Mouse (Mus musculus): Measurements from ENCODE around the gene Chrm1.
A peak's percentile ranks its signal among the peaks of the same experiment; 100 is the strongest.

Chrm1 gene

DNA sequence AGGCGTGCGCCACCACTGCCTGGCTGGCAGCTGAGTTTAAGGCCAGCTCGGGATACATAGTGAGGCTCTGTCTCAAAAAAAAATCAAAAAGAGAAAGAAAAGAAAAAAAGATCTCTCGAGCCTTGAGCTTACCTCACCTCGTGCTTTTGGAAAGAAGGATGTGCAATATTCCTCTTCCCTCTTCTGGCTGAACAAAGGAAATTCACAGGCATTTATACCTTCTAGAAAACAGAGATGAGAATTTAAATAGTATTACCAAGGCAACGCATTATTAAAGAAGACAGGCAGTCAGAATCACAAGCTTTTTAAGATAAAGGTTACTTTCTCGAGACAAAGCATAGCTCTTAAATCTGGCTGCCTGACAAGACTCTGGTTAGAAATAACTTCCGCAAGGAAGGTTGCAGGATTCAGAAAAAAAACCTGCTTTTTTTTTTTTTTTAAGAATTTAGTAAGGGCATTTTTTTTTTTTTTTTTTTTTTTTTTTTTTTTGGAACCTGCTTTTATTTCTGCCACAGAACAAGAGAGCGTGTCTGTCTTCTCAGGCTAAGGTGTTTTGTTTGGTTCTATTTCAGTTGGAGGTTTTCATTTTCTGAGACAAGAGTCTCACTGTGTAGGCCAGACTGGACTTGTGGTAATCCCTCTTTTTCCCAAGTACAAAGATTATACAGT lies 28.4 kb downstream of the Chrm1 start:
- DNase-seq, result no peak

- no peak for DNase-seq
Measured at GRCm38 (mm10) chr19:8692740-8693139, 29.2 kb downstream of the Chrm1 start.

DNA sequence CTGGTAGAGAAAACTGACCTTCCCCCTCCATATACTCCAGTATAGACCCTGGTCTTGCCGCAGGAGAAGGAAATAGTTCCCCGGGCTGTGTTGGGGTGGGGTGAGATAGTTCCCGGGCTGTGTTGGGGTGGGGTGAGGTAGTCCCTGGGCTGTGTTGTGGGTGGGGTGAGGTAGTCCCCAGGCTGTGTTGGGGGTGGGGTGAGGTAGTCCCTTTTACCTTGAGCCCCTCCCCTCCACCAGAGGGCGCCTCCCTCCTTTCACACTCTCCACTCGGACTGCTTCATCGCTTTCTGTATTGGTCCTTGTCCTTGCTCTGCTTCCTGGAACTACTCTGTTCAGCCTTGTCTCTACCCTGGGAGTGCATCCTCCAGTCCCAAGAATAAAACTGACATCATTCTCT lies 31.7 kb downstream of the Chrm1 start:
- no peak for DNase-seq

DNA sequence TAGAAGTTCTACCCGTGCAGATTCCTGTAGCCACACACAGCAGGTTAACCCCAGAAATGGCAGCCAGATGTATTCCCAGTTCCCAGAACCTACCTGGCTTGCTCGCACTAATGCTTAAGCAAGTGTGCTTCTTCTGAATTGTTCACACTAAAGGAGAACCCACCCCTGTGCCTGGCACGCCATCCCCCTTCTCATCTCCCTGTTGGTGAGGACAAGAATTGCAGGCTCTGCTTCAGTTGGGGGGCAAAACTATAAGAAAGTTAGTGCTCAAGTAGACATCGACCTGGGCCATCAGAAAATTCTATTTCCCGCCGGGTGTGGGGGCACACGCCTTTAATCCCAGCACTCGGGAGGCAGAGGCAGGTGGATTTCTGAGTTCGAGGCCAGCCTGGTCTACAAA lies 36.1 kb downstream of the Chrm1 start:
- DNase-seq, result no peak

GRCm38 (mm10) chr19:8702458-8702857 lies 38.9 kb downstream of the Chrm1 start:
- no peak for DNase-seq

DNA sequence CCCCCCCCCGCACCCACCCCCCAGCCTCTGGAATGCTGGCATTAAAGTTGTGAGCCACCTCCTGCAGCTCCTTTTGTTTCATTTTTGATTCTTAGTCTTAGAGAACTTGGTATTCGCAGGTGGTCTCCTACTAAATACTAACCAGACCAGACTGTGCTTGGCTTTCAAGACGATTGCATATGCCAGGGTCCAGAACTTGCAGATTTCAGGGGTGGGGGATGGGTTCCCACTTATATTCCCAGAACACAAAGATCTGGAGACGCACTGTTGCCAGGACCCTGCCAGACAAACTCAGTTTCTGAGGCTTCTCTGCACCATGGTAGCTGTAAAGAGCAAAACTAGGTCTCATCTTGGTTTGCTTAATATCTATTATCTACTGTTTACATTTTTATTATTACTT lies 40.0 kb downstream of the Chrm1 start:
- no peak for DNase-seq

DNA sequence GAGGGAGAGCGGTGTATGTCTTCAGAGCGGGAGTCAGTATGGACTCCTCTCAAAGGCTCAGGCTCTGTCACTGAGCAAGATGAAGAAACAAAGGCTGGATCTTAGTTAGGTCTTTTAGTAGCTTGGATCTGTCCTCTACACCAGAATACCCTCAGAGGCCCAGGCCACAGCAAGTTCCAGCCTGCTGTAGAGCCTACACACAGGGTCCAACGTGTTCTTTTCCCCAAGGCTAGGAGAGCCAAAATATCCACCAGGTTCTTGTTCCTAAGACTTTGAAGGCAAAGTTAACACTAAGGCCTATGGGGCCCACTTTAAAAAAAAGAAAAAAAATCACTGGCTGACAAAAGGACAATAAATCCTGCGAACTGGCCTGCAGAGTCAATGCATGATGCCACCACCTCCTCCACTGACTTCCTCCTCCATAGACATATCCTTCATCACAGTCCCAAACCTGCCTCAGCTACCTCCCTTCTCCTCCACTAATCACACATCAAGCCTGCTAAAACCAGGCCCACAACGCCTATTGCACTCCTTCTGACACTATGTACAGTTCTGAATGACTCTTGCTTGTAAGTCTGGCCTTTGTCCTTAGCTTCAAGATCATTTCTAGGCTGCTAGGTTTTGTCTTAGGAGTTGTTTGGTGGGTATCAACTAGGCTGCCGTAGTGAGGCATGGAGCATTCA lies 41.6 kb downstream of the Chrm1 start:
- DNase-seq, result no peak

- no peak for DNase-seq
Measured at GRCm38 (mm10) chr19:8706132-8706667, 42.6 kb downstream of the Chrm1 start.

DNA sequence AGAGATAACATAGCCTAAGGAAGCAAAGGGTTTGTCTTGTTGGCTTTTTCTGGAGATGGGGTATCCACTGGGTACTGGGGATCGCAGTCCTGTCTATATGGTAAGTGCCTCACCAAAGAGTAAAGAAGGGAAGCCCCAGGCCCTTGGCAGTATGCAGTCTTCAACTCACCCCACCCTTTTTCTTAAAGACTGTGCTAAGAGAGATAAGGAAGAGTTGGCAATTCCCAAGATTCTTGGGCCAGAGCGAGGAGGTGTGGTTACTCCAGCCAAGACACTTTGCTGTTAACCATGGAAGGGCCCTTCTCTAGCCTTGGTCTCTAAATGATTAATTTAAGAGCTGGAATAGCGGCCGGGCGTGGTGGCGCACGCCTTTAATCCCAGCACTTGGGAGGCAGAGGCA lies 43.3 kb downstream of the Chrm1 start:
- DNase-seq, result no peak

GRCm38 (mm10) chr19:8708954-8709353 lies 45.4 kb downstream of the Chrm1 start:
- DNase-seq, result no peak

GRCm38 (mm10) chr19:8710057-8710456 lies 46.5 kb downstream of the Chrm1 start:
- no peak for DNase-seq

GRCm38 (mm10) chr19:8711506-8711905 lies 47.9 kb downstream of the Chrm1 start:
- no peak for DNase-seq

DNA sequence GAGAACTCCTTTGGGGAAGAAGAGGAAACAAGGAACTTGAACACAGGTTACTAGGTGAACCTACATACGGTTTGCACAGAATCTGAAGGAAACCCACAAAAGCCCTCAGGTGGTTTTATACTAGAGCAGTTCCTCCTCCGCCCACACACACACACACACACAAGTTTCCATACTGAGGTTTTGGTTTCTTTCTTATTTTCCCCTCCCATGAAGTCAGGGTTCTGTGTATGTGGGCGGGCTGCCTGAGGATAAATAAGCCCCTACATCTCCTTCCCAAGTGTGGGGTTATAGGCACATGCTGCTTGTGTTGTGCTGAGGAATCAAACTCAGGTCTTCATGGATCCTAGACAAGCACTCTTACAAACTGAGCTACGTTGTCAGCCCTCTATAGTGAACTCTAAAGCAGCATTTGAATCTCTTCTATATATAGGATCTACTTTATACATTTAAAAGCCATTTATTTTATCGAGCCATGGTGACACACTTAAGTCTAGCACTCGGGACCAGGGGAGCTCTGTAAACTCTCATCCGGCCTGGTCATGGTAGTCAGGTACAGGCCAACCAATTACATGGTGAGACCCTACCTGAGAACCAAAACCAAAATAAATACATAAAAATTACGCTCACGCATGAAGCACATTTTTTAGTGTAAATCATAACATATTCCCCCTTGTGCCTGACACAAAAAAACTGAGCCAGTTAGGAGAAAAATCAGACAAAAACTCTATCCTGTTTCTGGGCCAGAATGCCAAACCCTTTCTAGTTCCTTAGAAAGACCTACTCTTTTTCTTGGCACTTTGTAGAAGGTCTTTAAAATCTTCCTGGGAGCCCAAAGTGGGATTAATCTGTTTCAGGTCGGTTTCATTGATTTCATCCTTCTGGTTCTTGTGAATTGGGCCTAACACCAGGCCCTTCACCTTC lies 48.6 kb downstream of the Chrm1 start:
- DNase-seq, result no peak

GRCm38 (mm10) chr19:8712870-8713305 lies 49.3 kb downstream of the Chrm1 start:
- DNase-seq, result peak; percentile 59

DNA sequence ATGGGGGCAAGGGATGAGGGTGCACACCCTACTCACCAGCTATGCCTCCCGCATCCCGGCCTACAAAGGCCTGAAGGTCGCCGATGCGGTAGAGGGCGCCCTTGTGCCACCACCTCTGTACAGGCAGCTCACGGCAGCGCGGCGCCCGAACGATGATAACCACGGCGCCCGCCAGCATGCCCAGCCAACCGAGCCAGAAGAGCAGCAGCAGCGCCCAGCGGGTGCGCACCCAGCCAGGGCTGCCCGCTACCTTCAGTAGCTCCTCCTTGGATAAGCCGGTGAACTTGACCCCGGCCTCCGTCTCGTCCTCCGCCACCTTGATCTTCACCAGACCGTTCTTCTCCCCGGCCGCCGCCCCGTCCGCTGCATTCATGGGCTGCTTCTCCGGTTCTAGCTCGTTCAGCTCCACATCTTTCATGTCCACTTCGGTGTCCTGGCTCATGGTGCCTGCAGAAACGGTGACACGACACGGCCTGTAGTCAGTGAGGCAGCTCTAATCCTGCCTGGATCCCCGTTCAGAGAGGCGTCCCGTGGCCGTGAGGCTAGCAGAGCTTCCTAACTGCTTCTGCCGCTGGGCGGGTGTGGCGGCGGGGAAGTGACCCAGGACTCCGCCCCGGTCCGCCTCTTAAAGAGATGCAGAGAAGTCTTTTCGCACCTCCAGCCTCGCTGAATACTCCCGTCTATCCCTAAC lies 49.9 kb downstream of the Chrm1 start:
- peak; percentile 88 for DNase-seq

GRCm38 (mm10) chr19:8713997-8714652 lies 50.5 kb downstream of the Chrm1 start:
- no peak for DNase-seq

- DNase-seq, result no peak
Measured at GRCm38 (mm10) chr19:8714653-8715481, 51.3 kb downstream of the Chrm1 start.

GRCm38 (mm10) chr19:8715868-8716766 lies 52.5 kb downstream of the Chrm1 start:
- no peak for DNase-seq

DNA sequence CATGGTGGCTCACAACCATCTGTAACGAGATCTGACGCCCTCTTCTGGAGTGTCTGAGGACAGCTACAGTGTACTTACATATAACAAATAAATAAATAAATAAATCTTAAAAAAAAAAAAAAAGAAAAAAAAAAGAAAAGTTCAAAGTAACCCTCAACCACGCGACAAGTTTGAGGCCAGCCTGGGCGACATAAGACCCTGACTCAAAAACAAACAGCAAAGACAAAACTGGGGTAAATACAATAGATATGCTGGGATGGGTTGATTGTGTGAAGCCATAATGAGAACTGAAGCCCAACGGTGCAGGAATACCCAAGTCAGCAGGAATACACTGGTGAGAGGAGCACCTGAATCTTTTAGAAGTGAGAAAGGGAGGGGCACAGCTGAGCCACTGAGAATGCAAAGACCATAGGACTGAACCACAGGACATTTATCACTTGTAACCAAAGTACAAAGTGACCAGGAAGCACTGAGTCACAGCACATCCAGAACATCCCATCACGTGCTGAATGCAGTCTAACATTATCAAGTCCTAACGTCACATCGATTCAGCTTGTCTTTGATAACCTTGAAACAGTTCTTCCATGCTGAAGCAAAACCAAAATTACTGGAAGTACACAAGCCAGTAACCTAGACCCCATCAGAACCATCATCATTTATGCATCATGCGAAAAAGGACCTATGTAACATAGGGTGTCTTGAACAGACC lies 53.3 kb downstream of the Chrm1 start:
- no peak for DNase-seq

Data from cerebellum, adult 11-12 months (tissue).